Mouse (Mus musculus) heart, postnatal 14 days (tissue): ENCODE results near the gene Cd8a. TPM values are rescaled to one million over a fixed set of nuclear protein-coding genes. Genes with fewer than 3 reads are reported as not detected.
"Not testable (repeated sequence)": the region's sequence is repeated elsewhere in the genome, so short reads cannot be mapped to it uniquely, and the experiment has no call there.

Experiments
- DNase-seq, 2 experiments: peaks; one replicate each; pipeline ENCODE4 v3.0.0; 2021 to 2022
- intact Hi-C: fragments of 180-260 bp; cut with DNase I; formaldehyde crosslinking; loops from one replicate; pipeline ENCODE4 v1.15.1; 2025
- long read RNA-seq, 2 experiments: library from polyadenylated mRNA; stranded (forward); transcript quantifications; one replicate each; pipeline ENCODE4 v2.0.0; 2021
- total RNA-seq, 2 experiments: library from RNA; stranded (reverse); gene quantifications; 2 replicates each; pipeline ENCODE4 v1.2.3; 2021

Gene Cd8a
- 10 to 100 TPM in 1 of 2 experiments, 1 to 10 TPM in 1; 1.1 to 21.2 TPM for total RNA-seq
- long read RNA-seq, experiment 1, transcript Cd8a-201 (5 exons, 3,128 nt) = major isoform, 13 of 26 reads
- long read RNA-seq, experiment 1, transcript Cd8a-202 (4 exons, 2,975 nt) = minor isoform, 7 of 26 reads
- long read RNA-seq, experiment 1, partial matches to known transcripts = 4 of 26 reads
- long read RNA-seq, experiment 1, other reads (novel, unspliced or antisense) = 0 of 26 reads
- long read RNA-seq, experiment 2 = 0 reads

- DNase-seq = no peak
- intact Hi-C loops = no loop called here
These were observed at the start of gene Cd8a for GRCm38 (mm10) chr6:71373249-71373775. Cd8a (plus strand) TSS chr6:71373427.

DNA sequence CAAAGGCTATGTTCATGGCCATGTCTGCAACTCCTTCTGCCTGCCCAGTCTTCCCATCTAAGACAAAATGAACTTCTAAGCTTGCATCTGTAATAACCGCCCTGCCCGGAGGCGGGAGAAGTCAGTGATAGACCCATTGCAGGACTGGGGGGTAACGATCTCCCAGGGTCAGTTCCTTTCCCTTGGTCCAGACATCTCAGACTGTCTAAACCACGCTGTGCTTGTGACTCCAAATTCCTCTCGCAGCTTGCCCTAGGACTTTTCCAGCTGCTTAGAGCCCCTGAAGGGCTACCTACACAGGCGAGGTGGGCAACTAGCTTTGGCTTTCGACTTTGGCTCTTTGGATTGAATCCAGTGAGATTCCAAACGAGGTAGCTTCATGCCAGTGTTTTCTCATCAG lies 48.4 kb upstream of the Cd8a start:
- DNase-seq = no peak
- intact Hi-C loops = no loop called here

GRCm38 (mm10) chr6:71329881-71330280 lies 43.3 kb upstream of the Cd8a start:
- intact Hi-C loops = no loop called here
- no peak for DNase-seq

- DNase-seq = no peak
These were observed 42.7 kb upstream of the Cd8a start for GRCm38 (mm10) chr6:71330486-71330885.

DNA sequence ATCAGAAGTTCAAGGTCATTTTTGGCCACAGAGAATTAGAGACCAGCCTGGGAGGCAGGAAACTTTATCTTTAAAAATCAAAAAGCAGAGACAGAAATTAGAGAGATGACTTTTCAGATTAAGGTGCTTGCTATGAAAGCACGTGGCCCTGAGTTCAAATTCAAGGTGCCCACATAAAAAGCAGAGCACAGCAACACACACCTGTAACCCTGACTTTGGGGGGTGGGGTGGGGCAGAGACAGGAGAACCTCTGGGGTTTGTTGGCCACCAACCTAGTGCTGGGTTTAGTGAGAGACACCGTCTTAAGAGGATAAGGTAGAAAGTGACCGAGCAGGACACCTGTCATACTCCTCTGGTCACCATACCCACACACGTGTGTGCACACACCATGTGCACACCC lies 41.7 kb upstream of the Cd8a start:
- DNase-seq, intact Hi-C loops: not testable (repeated sequence)

More at GRCm38 (mm10) chr6:71330486-71330885, 42.7 kb upstream of the Cd8a start:
- intact Hi-C loops = no loop called here

DNA sequence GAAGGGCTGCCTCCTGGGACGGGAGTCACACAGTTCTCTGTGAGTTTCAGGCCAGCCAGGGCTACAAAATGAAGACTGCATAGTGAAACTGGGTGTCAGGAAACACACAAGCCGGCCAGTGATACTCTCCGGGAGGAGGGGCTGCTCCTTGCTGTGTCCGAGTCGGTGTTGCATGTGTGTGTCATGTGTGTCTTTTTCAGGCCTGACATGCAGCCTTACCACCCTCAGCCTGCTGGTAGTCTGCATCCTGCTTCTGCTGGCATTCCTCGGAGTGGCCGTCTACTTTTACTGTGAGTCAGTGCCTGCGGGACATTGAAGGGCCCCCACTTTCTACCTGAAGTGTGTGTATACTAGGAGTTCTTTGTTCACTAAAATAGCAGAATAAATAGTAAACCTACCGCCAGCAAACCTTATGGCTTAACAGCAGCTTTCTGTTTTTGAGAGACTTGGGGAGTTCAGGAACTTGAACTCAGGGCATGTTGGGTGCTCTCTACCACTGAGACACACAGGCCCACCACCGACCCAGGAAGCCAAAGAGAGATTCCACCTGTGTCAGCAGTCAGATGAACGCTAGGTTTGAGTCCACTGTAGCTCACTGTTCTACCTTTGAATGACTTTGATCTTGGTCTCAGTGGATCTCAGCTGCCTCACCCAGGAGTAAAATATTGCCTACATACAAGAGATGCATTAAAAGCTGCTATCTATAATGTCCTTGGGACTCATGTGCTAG lies 40.8 kb upstream of the Cd8a start:
- intact Hi-C loops = no loop called here
- DNase-seq = no peak

GRCm38 (mm10) chr6:71333031-71333430 lies 40.2 kb upstream of the Cd8a start:
- intact Hi-C loops = no loop called here
- DNase-seq = no peak

DNA sequence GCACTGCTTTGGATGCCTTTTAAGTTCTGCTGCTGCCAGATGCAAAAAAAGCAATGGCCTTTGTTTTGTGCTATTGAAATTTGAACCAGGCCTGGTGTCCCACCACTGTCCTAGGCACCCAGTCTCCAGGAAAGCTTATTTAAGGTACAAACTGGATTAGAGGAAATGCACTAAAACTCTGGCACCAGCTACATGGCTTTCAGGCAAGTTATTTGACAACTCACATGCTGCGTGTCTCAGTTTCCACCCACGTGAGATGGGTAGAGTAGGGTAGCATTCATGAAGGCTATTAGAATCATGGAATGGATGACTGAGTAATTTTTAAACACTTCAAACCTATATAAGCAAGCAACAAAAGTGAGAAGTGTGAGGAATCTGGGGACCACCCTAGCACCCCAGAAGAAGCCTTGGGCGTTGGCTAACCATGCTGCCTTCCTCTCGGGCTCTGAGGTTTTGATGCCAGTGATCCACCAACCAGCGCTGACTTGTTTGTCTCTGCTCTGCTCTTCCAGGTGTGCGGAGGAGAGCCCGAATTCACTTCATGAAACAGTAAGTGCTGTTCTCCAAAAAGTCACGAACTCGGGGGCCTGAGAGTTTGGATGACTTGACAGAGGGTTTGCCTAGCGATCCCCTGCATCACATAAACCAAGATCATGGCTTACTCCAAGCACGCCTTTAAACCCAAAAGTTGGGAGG lies 39.5 kb upstream of the Cd8a start:
- DNase-seq = no peak
- intact Hi-C loops = no loop called here

GRCm38 (mm10) chr6:71337666-71338065 lies 35.6 kb upstream of the Cd8a start:
- intact Hi-C loops = no loop called here
- no peak for DNase-seq

DNA sequence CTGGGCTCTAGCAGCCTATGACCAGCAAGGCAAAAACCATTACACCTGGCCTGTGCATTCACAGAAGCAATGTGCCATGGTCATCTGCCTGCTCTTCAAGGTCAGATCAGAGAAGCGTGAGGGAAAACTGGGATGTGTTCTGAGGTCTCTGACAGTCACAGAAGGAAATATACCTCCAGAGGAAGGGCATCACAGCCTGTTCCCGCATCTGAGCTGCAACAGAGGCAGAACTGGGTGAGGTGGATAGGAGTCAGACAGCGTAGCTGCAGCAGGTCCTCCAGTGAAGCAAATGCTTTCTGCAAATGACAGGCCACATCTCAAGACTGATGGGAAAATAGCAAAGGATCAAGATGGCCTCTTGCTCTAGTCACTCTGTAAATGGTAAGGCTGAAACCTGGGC lies 34.3 kb upstream of the Cd8a start:
- DNase-seq = no peak
- intact Hi-C loops = no loop called here

DNA sequence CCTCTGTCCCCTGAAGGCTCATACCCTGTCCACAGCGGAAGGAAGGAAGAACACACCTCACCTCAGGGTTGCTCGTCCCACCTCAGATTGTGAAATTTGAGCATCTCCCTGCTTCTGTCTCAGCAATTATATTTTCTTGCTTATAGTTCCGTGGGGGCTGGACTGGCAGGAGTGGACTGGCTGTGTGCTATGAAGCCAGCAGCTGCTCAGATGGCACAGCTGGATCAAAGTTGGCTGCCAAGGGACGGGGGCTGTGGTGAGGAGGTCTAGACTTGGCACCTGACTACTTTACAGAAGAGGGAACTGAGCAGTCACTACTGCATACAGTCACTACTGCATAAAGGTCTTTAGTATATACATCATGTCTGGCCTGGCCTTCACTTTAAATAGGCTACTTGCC lies 33.9 kb upstream of the Cd8a start:
- DNase-seq = no peak
- intact Hi-C loops = no loop called here

GRCm38 (mm10) chr6:71341179-71341578 lies 32.0 kb upstream of the Cd8a start:
- intact Hi-C loops = no loop called here
- DNase-seq = no peak

DNA sequence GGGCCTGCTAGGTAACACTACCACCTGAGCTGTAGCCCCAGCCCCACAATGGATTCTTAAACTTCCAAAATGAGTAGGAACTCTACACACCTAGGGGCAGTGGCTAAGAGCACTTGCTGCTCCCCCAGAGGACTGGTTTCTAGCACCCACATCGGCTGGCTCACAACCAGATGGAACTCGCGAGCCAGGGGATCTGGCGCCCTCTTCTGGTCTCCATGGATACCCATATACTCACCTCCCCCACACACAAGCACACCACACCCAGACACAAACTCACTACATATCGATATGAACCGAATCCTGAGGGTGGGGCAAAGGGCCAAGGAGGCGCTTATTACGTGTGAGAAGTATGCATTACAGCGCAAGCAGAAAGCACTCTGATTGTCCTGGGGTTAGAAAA lies 25.2 kb upstream of the Cd8a start:
- no peak for DNase-seq
- intact Hi-C loops = no loop called here

DNA sequence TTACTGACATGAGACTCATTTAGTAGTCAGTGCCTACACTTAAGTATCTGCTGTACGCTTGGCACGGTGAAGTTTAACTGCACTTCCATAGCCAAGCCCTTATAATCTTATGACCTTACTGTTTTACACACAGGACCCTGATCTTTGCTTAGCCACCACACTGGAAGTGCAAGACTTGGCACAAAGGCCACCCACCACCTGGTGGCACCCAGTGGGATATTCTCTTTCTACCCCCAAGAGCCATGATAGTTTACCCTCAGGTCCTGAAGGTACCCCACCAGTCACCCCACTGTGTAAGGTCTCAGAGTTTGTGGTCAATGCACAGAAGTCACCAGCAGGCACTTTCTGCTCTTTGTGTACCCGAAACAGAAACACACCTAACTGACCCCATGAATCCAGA lies 22.0 kb upstream of the Cd8a start:
- DNase-seq = no peak
- intact Hi-C loops = no loop called here

DNA sequence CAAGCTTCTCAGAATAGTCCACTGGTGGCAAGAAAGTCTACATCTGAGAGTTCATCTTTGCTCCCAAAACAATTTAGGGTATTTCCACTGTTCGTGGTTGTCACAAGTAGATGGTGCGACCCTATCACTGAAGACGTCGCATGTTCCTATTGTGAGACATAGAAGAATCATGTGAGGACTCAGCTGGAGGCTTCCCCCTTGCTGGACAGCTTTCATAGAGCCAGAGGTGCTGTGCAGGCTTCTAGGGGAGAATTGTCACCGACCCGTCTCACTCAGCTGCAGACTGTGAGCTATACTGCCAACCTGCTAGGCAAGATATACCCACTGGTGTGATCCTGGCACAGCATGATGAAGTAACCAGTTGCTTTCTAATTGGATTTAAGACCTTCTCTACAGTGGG lies 21.0 kb upstream of the Cd8a start:
- DNase-seq = no peak
- intact Hi-C loops = no loop called here

GRCm38 (mm10) chr6:71352866-71353427 lies 20.3 kb upstream of the Cd8a start:
- intact Hi-C loops = no loop called here
- no peak for DNase-seq

DNA sequence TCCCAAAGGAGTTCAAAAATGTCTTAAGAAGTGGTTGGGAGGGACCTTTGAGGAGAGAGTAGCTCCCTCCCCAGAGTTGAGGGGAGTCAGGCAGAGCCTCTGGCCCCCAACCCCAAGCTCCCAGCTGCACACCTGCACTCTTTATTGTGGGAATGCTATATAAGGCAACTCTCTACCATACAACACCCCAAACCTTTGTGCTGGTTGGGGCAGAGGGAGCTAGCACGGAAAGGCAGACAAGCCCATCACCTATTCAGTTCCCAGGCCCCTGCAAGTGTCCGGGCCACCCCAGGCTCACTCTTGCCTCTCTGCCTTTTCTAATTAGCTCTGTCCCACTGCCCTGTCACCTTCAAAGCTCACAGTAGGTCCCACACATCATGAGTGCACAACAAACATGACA lies 19.5 kb upstream of the Cd8a start:
- intact Hi-C loops = no loop called here

GRCm38 (mm10) chr6:71357493-71357892 lies 15.7 kb upstream of the Cd8a start:
- no peak for DNase-seq
- intact Hi-C loops = no loop called here

More for the DNA sequence above, 19.5 kb upstream of the Cd8a start:
- no peak for DNase-seq

GRCm38 (mm10) chr6:71360221-71360620 lies 13.0 kb upstream of the Cd8a start:
- intact Hi-C loops = no loop called here
- no peak for DNase-seq

GRCm38 (mm10) chr6:71360751-71361150 lies 12.5 kb upstream of the Cd8a start:
- intact Hi-C loops = no loop called here
- DNase-seq = no peak

GRCm38 (mm10) chr6:71361156-71361670 lies 12.0 kb upstream of the Cd8a start:
- no peak for DNase-seq
- intact Hi-C loops = no loop called here
